Mouse (Mus musculus): ENCODE measurements around the gene Ago4. TPM values are rescaled to one million over a fixed set of nuclear protein-coding genes. Genes with fewer than 3 reads are reported as not detected.

The Ago4 gene
- polyA plus RNA-seq, 1 experiment, result 4.2 TPM

- H3K4me3 ChIP-seq (replicated peaks; ENCODE audit: extremely low read depth, low read depth, low read length), result no peak overlapping the region
- WGBS, result 43% methylated on average over 1 of the region's 1 CpGs
- H3K4me1 ChIP-seq (ENCODE audit: control insufficient read depth, insufficient read depth, low read length), result no peaks in the 10 kb centered on the region
- no peak for DNase-seq
- TF ChIP-seq CTCF (IDR thresholded peaks at IDR 0.05; ENCODE audit: insufficient read depth, low read length) (no peak), POLR2A (IDR thresholded peaks at IDR 0.05; ENCODE audit: borderline replicate concordance, extremely low read depth, low read depth, low read length) (no peak)
Measured at GRCm38 (mm10) chr4:126486217-126486616, 47.1 kb downstream of the Ago4 start.

DNA sequence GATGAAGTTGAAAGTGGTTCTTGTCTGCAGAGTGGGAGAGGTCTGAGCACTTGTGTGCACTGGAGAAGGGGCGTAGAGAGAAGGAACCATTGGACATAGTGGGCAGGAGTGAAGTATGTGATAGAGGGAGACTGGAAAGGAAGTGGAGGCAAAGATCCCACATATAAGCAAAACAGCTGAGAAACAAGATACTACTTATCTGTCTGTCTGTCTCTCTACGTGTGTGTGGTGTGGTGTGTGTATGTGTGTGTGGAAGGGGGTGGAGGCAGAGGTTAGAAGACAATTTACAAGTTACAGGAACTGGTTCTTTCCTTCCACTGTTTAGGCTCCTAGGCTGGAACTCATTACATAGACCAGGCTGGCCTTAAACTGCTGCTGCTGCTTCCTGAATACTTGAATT lies 48.2 kb downstream of the Ago4 start:
- no peaks in the 10 kb centered on the region for H3K4me1 ChIP-seq (ENCODE audit: control insufficient read depth, insufficient read depth, low read length)
- H3K4me3 ChIP-seq (replicated peaks; ENCODE audit: extremely low read depth, low read depth, low read length), result no peak overlapping the region
- DNase-seq, result no peak
- WGBS, result 60% methylated on average over 2 of the region's 2 CpGs
- no peak for TF ChIP-seq POLR2A (IDR thresholded peaks at IDR 0.05; ENCODE audit: borderline replicate concordance, extremely low read depth, low read depth, low read length)
- TF ChIP-seq CTCF (IDR thresholded peaks at IDR 0.05; ENCODE audit: insufficient read depth, low read length), result no peak

- no peak for DNase-seq
- H3K4me1 ChIP-seq (ENCODE audit: control insufficient read depth, insufficient read depth, low read length), result no peaks in the 10 kb centered on the region
- WGBS, result 77% methylated on average over 3 of the region's 3 CpGs
- H3K4me3 ChIP-seq (replicated peaks; ENCODE audit: extremely low read depth, low read depth, low read length), result no peak overlapping the region
- TF ChIP-seq CTCF (IDR thresholded peaks at IDR 0.05; ENCODE audit: insufficient read depth, low read length) (no peak), POLR2A (IDR thresholded peaks at IDR 0.05; ENCODE audit: borderline replicate concordance, extremely low read depth, low read depth, low read length) (no peak)
Measured at GRCm38 (mm10) chr4:126483874-126484273, 49.4 kb downstream of the Ago4 start.

GRCm38 (mm10) chr4:126482951-126483350 lies 50.3 kb downstream of the Ago4 start:
- Histone ChIP-seq H3K4me1 (ENCODE audit: control insufficient read depth, insufficient read depth, low read length) (no peaks in the 10 kb centered on the region), H3K4me3 (replicated peaks; ENCODE audit: extremely low read depth, low read depth, low read length) (no peak overlapping the region)
- 69% methylated on average over 12 of the region's 12 CpGs for WGBS
- no peak for DNase-seq
- TF ChIP-seq CTCF (IDR thresholded peaks at IDR 0.05; ENCODE audit: insufficient read depth, low read length) (no peak), POLR2A (IDR thresholded peaks at IDR 0.05; ENCODE audit: borderline replicate concordance, extremely low read depth, low read depth, low read length) (no peak)

DNA sequence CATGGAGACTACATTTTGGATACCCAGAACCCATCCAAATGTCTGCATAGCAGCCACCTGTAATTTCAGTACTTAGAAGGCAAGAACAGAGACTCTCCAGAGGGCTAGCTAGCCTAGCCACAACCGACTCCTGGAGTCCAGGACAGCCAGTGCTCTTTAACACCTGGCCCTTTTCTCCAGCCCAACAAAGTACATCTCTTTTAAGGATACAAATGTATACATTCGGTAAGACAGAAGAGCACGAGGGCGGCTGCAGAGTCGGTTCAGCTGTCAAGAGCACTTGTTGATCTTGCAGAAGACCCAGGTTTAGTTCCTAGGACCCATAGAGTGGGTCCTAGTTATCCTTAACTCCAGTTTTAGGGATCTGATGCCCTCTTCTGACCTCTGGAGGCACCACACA lies 51.8 kb downstream of the Ago4 start:
- no peaks in the 10 kb centered on the region for H3K4me1 ChIP-seq (ENCODE audit: control insufficient read depth, insufficient read depth, low read length)
- no peak for DNase-seq
- no peak overlapping the region for H3K4me3 ChIP-seq (replicated peaks; ENCODE audit: extremely low read depth, low read depth, low read length)
- 94% methylated on average over 5 of the region's 5 CpGs for WGBS
- no peak for TF ChIP-seq CTCF (IDR thresholded peaks at IDR 0.05; ENCODE audit: insufficient read depth, low read length)
- no peak for TF ChIP-seq POLR2A (IDR thresholded peaks at IDR 0.05; ENCODE audit: borderline replicate concordance, extremely low read depth, low read depth, low read length)

- no peak overlapping the region for H3K4me3 ChIP-seq (replicated peaks; ENCODE audit: extremely low read depth, low read depth, low read length)
- DNase-seq, result no peak
- TF ChIP-seq POLR2A (IDR thresholded peaks at IDR 0.05; ENCODE audit: borderline replicate concordance, extremely low read depth, low read depth, low read length) (no peak), CTCF (IDR thresholded peaks at IDR 0.05; ENCODE audit: insufficient read depth, low read length) (no peak)
- H3K4me1 ChIP-seq (ENCODE audit: control insufficient read depth, insufficient read depth, low read length), result no peaks in the 10 kb centered on the region
- WGBS, result 40% methylated on average over 3 of the region's 3 CpGs
Measured at GRCm38 (mm10) chr4:126480288-126480687, 53.0 kb downstream of the Ago4 start.

DNA sequence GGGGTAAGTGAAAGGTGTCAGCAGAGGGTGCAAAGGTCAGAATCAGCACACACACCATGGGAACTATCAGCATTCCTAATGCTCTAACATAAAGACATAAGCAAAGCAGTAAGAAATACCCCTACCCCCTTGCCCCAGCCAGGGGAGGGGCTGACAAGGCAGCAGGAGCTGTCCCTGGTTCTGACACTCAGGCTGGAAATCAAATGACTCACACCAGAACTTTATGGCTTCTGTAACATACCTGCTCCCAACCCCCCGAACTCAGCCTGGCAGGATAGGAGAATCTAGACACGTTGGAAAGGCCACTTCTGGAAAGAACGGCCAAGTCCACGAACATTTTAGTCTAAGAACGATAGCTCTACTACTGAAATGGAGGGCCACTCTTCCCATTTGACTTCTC lies 60.2 kb downstream of the Ago4 start:
- no peak for DNase-seq

DNA sequence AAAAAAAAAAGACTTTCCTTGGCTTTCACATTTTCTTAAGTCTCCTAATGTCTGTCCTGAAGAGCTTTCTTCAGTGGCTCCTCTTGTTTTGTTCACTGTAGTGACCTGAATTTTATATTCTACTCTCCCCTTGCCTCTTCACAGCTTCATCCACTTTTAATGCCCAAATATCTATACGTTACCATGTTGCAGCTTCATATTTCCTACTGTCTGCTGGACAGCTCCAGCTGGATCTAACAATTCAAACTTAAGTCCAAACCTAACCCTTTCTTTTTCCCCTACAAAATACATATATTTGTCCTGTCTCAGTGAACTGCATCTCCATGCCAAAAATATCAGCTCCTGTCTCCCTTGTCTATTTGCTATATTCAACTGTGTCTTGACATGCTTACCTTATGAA lies 63.9 kb downstream of the Ago4 start:
- WGBS, result 56% methylated on average over 1 of the region's 1 CpGs
- Histone ChIP-seq H3K4me3 (replicated peaks; ENCODE audit: extremely low read depth, low read depth, low read length) (no peak overlapping the region), H3K4me1 (ENCODE audit: control insufficient read depth, insufficient read depth, low read length) (peaks cover 9% of the 10 kb centered on the region)
- no peak for DNase-seq
- no peak for TF ChIP-seq CTCF (IDR thresholded peaks at IDR 0.05; ENCODE audit: insufficient read depth, low read length)
- TF ChIP-seq POLR2A (IDR thresholded peaks at IDR 0.05; ENCODE audit: borderline replicate concordance, extremely low read depth, low read depth, low read length), result no peak

More for the DNA sequence above, 60.2 kb downstream of the Ago4 start:
- Histone ChIP-seq H3K4me1 (ENCODE audit: control insufficient read depth, insufficient read depth, low read length) (peaks cover 3% of the 10 kb centered on the region; the same call in 1 of the 2 replicates), H3K4me3 (replicated peaks; ENCODE audit: extremely low read depth, low read depth, low read length) (no peak overlapping the region)
- no peak for TF ChIP-seq CTCF (IDR thresholded peaks at IDR 0.05; ENCODE audit: insufficient read depth, low read length)
- no peak for TF ChIP-seq POLR2A (IDR thresholded peaks at IDR 0.05; ENCODE audit: borderline replicate concordance, extremely low read depth, low read depth, low read length)
- WGBS, result 49% methylated on average over 5 of the region's 5 CpGs

GRCm38 (mm10) chr4:126468925-126469324 lies 64.3 kb downstream of the Ago4 start:
- TF ChIP-seq POLR2A (IDR thresholded peaks at IDR 0.05; ENCODE audit: borderline replicate concordance, extremely low read depth, low read depth, low read length) (no peak), CTCF (IDR thresholded peaks at IDR 0.05; ENCODE audit: insufficient read depth, low read length) (no peak)
- WGBS, result 5% methylated on average over 8 of the region's 8 CpGs
- peak overlapping the region; percentile 17 for H3K4me3 ChIP-seq (replicated peaks; ENCODE audit: extremely low read depth, low read depth, low read length)
- DNase-seq, result no peak
- H3K4me1 ChIP-seq (ENCODE audit: control insufficient read depth, insufficient read depth, low read length), result peaks cover 9% of the 10 kb centered on the region

DNA sequence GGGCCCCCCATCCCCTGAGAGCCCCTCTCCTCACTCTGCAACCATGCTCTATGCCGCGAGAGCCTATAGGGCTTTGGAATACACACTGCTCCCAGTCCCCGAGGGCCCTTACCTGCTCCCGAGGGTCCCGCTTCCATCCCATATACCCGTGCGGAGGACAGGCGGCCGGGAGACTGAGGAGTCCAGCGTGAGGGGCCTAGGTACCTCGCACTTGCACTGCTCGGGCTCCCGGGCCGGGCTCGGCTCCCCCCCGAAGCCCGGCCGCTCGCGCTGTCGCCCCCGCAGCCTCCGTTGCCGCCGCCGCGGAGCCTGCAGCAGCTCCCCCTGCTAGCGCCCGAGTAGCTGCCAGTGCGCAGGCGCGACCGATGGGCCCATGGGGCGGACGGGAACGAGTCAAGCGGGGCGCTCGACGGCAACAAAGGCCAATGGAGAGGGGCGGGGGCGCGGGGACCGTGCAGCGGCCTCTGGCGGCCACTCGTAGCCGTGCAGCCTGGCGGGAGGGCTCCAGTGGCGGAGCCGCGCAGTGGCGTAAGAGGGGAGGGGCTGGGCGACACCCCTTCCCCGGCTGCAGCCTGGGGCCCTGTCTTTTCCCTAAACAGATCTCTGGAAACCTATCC lies 64.9 kb downstream of the Ago4 start, which contains the start of gene Ago1:
TSS of gene Ago1 (minus strand) at position 299 of the 617 bp plus-strand sequence.
- WGBS, result under 1% methylated on average over 49 of the region's 55 CpGs
- Histone ChIP-seq H3K4me1 (ENCODE audit: control insufficient read depth, insufficient read depth, low read length) (peaks cover 9% of the 10 kb centered on the region), H3K4me3 (replicated peaks; ENCODE audit: extremely low read depth, low read depth, low read length) (peak within 1 kb of the TSS; percentile 80)
- TF ChIP-seq POLR2A (IDR thresholded peaks at IDR 0.05; ENCODE audit: borderline replicate concordance, extremely low read depth, low read depth, low read length), result peak; percentile 29; the same call in 1 of the 2 replicates
- peak; percentile 56 for TF ChIP-seq CTCF (IDR thresholded peaks at IDR 0.05; ENCODE audit: insufficient read depth, low read length)
- peak; percentile 94 for DNase-seq

Measured in lung, adult 2 months (tissue).